Mouse (Mus musculus): Measurements from ENCODE around the gene Slc10a1.

The Slc10a1 gene

DNA sequence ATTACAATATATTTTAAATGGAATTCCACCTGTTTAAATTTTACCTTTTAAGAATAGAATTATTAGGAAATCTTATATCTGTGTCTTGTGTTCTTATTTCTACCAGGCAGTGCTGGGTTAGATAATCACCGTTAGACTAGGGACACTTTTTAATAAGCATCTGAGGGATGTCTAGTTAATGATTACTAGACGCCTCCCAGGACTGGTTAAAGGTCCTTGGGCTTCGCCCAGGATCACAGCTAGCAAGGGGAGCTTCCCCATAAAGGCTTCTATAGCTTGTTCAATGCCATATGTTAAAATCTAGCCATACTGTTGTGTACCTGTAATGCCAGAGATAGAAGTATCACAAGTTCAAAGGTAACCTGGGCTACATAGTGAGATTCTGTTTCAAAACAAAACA lies 39.6 kb downstream of the Slc10a1 start:
- DNase-seq (ENCODE audit: low spot score in 2 of 2): no peak

- DNase-seq (ENCODE audit: low spot score in 2 of 2): no peak
Observed at GRCm38 (mm10) chr12:80927518-80927917, 41.0 kb downstream of the Slc10a1 start.

DNA sequence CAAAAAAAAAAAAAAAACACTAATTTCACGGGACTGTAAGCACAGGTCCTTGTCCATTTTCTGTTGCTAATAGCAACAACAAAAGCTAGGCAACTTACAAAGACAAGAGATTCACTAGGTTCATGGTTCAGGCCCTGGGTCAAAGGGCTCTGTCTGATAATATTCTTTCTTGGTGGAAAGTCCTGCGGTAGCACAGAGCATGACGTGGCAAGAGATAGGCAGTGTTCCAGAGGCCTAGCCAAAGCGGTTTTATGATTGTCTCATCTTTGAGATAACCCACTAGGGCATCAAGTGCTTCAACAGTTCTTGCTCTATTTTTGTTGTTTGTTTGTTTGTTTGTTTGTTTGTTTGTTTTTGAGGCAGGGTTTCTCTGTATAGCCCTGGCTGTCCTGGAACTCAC lies 42.0 kb downstream of the Slc10a1 start:
- no peak for DNase-seq (ENCODE audit: low spot score in 2 of 2)

DNA sequence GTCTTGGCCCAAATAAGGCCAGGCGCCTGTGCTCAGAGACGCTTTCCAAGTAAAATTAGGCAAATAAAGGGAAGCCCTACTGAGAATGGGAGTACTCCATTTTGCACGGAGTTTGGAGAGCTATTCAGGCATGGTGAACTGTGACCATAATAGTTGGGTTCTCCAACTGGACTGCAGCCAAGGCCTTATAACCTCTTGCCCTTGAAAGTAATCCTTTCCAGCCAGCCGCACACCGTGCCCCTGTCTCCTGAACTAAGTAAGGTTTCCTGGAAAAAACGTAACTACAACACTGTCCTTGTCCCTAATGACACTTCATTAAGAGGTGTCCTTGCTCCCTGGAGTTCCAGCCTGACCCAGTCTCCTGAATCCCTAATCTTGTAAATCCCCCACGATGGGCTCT lies 42.6 kb downstream of the Slc10a1 start:
- DNase-seq (ENCODE audit: low spot score in 2 of 2): no peak

DNA sequence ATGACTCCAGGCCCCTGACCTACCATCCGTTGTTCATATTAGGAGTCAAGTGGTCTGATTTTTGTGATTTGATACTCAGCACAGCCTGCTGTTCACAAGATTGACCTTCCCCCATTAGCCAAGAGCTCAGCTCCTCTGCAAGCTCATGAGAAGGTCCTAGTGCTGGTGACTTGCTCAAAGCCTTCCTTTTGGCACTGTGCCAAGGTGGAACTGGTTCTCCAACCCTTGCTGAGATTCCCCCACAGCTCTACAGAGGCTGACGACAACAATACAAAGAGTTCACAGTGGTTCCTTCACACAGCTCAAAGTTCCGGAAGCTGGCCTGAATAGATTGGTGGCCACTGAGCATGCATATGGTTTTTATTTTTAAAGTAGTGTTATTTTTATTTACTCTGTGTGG lies 44.3 kb downstream of the Slc10a1 start:
- peak in 1 of 2 experiments; percentile 31 for DNase-seq (ENCODE audit: low spot score in 2 of 2)

- DNase-seq (ENCODE audit: low spot score in 2 of 2): no peak
Observed at GRCm38 (mm10) chr12:80923602-80924001, 44.9 kb downstream of the Slc10a1 start.

DNA sequence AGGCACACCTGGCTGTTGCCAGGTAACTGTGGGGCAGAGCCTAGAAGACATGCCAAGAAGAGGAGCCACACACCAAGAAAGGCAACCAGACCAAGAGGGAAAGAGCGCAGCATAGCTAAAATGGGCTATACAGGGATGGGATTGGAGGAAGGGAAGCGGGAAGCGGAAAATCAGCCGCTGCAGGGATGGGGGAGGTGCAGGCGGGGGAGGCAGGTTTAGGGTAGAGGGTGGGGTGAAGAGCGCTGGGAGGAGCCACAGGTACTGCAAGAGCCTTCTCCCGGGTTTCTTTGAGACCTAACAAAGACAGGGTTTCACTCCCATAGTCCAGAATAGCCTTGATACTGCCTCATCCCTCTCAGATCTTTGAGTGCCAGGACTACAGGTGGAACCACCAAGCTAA lies 45.6 kb downstream of the Slc10a1 start:
- no peak for DNase-seq (ENCODE audit: low spot score in 2 of 2)

DNA sequence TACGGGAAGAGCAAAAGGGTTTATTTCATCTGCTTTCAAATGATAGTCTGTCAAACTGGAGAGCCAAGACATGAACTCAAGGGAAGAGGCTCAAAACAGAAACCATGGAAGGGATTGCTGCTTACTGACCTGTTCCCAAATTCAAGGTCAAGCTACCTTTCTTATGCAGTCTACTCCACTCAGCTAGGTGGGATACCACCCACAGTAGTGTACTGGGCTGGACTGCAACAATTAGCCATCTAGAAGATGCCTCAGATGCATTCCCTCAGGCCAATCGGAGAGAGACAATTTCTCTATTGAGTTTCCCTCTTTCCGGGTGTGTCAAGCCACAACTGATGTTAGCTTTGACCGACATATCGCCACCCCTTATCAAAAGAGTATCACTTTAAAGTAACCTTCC lies 47.2 kb downstream of the Slc10a1 start:
- no peak for DNase-seq (ENCODE audit: low spot score in 2 of 2)

DNA sequence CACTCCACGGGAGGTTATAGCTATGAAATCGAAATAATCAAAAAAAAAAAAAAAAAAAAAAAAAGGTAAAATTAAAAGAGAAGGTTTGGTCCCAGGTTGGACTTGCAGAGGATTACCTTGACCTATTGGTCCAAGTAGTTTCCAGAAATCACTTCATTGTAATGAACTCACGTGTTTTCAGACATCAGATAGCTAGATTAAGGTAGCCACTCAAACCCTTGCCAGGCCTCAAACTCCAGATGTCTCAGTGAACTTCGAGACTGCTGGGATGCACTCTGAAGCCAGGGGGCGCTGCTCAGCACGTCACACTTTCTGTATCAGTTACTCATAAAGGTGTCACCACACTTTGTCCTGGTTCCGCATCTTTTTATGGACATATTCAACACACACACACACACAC lies 50.7 kb downstream of the Slc10a1 start:
- peak; percentile 51 to 79 for DNase-seq (ENCODE audit: low spot score in 2 of 2)

DNA sequence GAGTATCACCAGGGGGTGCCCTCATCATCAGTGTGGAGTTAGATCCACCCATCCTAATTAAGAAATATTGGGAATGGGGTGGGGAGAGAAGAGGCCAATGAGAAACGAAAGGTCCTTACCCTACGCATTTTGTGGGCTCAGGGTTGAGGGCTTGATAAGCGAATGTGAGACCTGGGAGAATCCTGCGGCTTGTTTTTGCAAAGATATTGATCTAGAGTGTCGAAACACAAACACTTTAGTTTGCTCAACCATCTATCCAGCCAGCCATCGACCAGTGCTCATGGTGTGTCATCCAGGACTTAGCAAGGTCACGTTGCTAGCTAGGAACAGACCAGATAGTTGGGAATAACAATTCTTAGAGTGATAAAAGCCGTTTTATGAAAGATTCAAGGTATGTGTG lies 58.9 kb downstream of the Slc10a1 start:
- DNase-seq (ENCODE audit: low spot score in 2 of 2): no peak

Data from spleen, postnatal 10 days (tissue).